Mouse (Mus musculus) liver, embryonic 14.5 days (tissue): Measurements from ENCODE around the gene Cck. TPM values are rescaled to one million over a fixed set of nuclear protein-coding genes. Genes with fewer than 3 reads are reported as not detected.

Experiments used
- ATAC-seq: fragments of 200-750 bp; cut with Nextera tagmentation; 2 replicates; pipeline ENCODE4 v1.8.0; 2017; ENCODE audit warnings: moderate number of reproducible peaks, mild to moderate bottlenecking, moderate library complexity; ENCODE audit not compliant: insufficient read depth
- DNase-seq, 3 experiments: peaks; one replicate each; pipeline ENCODE4 v3.0.0-alpha.2; 2012 to 2013; ENCODE audit warnings: low read depth in 3 of 3, low spot score in 3 of 3
- H3K27ac ChIP-seq: fragments of 300-500 bp; sonication (generic); 2 replicates; pipeline ENCODE4 v1.5.1; 2014; ENCODE audit warnings: moderate library complexity, mild to moderate bottlenecking, control low read depth, inconsistent platforms
- H3K27me3 ChIP-seq: fragments of 300-500 bp; sonication (generic); 2 replicates; pipeline ENCODE4 v1.6.1; 2014; ENCODE audit warnings: mild to moderate bottlenecking, low read length, moderate library complexity; ENCODE audit not compliant: control insufficient read depth, insufficient read depth
- H3K36me3 ChIP-seq: fragments of 300-500 bp; sonication (generic); replicated peaks from 2 replicates; pipeline ENCODE4 v1.6.1; 2014; ENCODE audit warnings: low read depth; ENCODE audit not compliant: control insufficient read depth, insufficient read depth
- H3K4me1 ChIP-seq, 2 experiments: fragments of 200-500 bp in 1 of 2; fragments of 300-500 bp in 1 of 2; sonication (generic) in 1 of 2; replicated peaks; 2 replicates each; pipeline ENCODE4 v1.6.1; 2012 to 2014; ENCODE audit warnings: antibody characterized with exemption in 1 of 2, inconsistent platforms in 1 of 2, low read length in 1 of 2; ENCODE audit not compliant: control insufficient read depth in 2 of 2, insufficient read depth in 2 of 2
- H3K4me2 ChIP-seq: fragments of 300-500 bp; sonication (generic); 2 replicates; pipeline ENCODE4 v1.6.1; 2014; ENCODE audit warnings: low read depth, mild to moderate bottlenecking, control low read depth, moderate library complexity
- H3K4me3 ChIP-seq, 2 experiments: fragments of 200-500 bp in 1 of 2; fragments of 300-500 bp in 1 of 2; sonication (generic) in 1 of 2; 2 replicates each; pipeline ENCODE4 v1.5.1; 2012 to 2014; ENCODE audit warnings: low read depth in 2 of 2, low read length in 2 of 2, mild to moderate bottlenecking in 2 of 2, control low read depth in 1 of 2, inconsistent platforms in 1 of 2, moderate library complexity in 1 of 2; ENCODE audit not compliant: insufficient read depth in 1 of 2
- H3K9ac ChIP-seq: fragments of 300-500 bp; sonication (generic); replicated peaks from 2 replicates; pipeline ENCODE4 v1.6.1; 2014; ENCODE audit warnings: mild to moderate bottlenecking, control low read depth, moderate library complexity
- H3K9me3 ChIP-seq: fragments of 300-500 bp; sonication (generic); 2 replicates; pipeline ENCODE4 v1.6.1; 2016; ENCODE audit warnings: low read length, mixed read lengths; ENCODE audit not compliant: control insufficient read depth
- CTCF ChIP-seq: IDR thresholded peaks from 2 replicates; pipeline ENCODE4 v1.5.1; 2016; ENCODE audit warnings: antibody characterized with exemption, low read depth, control low read depth
- EP300 ChIP-seq: IDR thresholded peaks from 2 replicates; pipeline ENCODE4 v1.6.1; 2016; ENCODE audit warnings: antibody characterized with exemption, low read depth
- WGBS: fragments of 180-500 bp; shearing (Covaris S2); extraction: QIAGEN DNeasy Blood & Tissue Kit; methylation state at CpG from one replicate; pipeline ENCODE4 v1.1.7; 2014; ENCODE audit not compliant: insufficient replicate concordance; 5-methylcytosine and 5-hydroxymethylcytosine counted together
- polyA plus RNA-seq, 2 experiments: library from polyadenylated mRNA; depleted of rRNA in 1 of 2; stranded (reverse) in 1 of 2; unstranded in 1 of 2; fragments of >200 nt; fragmentation: Nextera tagmentation in 1 of 2; extraction: Ambion mirVana in 1 of 2; gene quantifications; 2 replicates each; pipeline versions ENCODE4 v1.2.1 to v1.2.3; 2012 to 2014

Gene Cck
- polyA plus RNA-seq (2012; rRNA removed): 0.12 and 0.25 TPM in 2 replicates
- not detected in 2 replicates for polyA plus RNA-seq (2014; fragmentation: Nextera tagmentation; extraction: Ambion mirVana)

DNA sequence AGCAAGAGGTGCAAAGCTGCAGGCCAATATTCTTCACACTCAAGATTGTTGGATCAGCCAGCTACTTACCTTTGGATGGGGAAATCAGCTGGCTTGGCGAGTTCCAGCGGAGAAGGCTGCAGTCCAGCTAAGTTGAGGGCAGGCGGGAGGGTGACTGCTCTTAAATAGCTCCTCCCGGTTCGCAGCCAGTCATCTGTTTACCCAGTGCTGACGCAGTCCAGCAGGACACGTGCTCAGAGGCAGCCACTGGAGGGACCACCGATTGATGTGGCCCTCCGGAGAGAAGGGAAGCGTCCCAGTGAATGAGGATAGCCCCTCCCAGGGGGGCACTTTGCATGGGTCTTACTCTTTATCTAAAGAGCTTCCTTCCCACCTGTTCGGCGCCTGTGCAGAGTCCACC is at the start of gene Cck:
Gene Cck (minus strand): TSS at position 166 of the 400 bp plus-strand sequence.
- Histone ChIP-seq H3K4me1 (no peaks in the 10 kb centered on the region), H3K9ac (no peak within 1 kb of the TSS), H3K4me3 (no peak within 1 kb of the TSS), H3K27ac (no peak within 1 kb of the TSS), H3K9me3 (no peaks in the 10 kb centered on the region), H3K4me2 (no peak within 1 kb of the TSS), H3K27me3 (peaks cover 32% of the 10 kb centered on the region), H3K36me3 (no peaks in the 10 kb centered on the region)
- DNase-seq (no peak), ATAC-seq (no peak)
- WGBS: 3% methylated on average over 12 of the region's 12 CpGs
- TF ChIP-seq EP300: no peak
- no peak for TF ChIP-seq CTCF

DNA sequence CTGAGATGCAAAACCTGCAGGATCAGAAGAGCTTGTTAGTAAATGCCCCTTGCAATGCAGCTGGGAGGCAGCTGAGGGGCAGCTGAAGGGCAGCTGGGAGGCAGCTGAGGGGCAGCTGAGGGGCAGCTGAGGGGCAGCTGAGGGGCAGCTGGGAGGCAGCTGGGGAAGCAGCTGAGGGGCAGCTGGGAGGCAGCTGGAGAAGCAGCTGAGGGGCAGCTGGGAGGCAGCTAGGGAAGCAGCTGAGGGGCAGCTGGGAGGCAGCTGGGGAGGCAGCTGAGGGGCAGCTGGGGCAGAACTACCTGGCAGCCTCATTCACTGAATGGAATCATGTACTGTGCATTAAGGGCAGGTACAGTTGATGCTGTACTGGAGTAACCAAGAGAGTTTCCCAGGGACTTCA is 46.0 kb upstream of the Cck start:
- Histone ChIP-seq H3K9ac (no peak overlapping the region), H3K27ac (no peak overlapping the region), H3K4me1 (no peaks in the 10 kb centered on the region), H3K36me3 (no peaks in the 10 kb centered on the region), H3K27me3 (no peaks in the 10 kb centered on the region), H3K4me3 (no peak overlapping the region), H3K4me2 (no peak overlapping the region), H3K9me3 (no peaks in the 10 kb centered on the region)
- ATAC-seq (no peak), DNase-seq (no peak)
- TF ChIP-seq EP300 (no peak), CTCF (no peak)

DNA sequence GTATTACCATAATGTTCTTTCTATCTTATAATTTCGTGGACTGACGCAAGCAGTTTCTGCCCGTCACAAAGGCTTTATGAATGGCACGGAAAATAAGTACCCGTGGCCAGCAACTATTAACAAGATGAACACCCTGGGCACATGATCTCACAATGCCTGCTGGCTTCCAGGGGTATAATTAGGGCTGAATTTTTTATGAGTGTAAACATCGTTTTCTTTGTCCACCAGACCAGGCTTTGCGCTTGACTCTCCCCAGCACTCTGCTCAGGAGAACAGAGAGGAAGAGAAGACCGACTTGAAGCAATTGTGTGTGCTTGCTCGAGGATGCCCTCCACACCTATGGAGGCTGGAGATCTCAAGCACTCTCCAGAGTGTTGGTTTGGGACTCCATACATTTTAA is 37.1 kb upstream of the Cck start:
- no peaks in the 10 kb centered on the region for H3K9me3 ChIP-seq
- no peaks in the 10 kb centered on the region for H3K4me1 ChIP-seq
- no peak overlapping the region for H3K4me2 ChIP-seq
- no peaks in the 10 kb centered on the region for H3K36me3 ChIP-seq
- H3K27ac ChIP-seq: no peak overlapping the region
- H3K4me3 ChIP-seq: no peak overlapping the region
- TF ChIP-seq CTCF (no peak), EP300 (no peak)
- DNase-seq: no peak
- no peak overlapping the region for H3K9ac ChIP-seq
- no peaks in the 10 kb centered on the region for H3K27me3 ChIP-seq
- ATAC-seq: no peak
- WGBS: 67% methylated on average over 9 of the region's 9 CpGs

DNA sequence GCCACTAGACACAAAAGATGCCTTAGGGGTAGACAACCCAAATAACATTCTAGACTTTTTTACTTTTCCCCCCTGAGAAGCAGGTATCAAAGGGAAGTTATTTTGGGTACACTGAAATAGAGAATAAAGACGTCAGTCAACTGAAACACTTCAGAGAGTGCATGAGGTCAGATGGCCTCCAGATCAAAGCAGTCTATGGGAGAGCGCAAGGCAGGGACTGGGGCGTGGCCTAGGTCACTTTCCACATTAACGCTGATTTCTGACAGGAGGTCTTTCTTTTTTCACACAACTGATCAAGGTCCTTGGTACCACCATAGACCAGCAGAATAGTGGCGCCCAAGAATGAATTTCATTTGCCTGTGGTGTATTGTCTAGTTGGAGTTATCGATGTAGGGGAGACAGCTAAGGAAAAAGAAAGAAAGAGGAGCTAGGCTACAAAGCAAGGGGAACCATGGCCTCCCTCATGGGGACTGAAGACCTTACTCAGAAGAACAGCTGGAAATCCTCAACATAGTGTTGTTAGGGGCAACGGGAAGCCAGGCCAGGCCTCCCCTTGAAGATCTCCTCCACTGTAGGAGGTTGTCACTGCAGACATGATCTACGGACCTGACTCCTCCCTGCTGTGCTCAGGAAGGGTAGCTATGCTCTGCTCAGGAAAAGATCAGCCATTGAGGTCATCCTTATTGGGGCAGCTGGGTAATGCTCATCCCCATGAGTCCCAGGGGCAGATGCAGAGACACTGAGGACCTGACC is 33.3 kb upstream of the Cck start:
- 60% methylated on average over 8 of the region's 8 CpGs for WGBS
- Histone ChIP-seq H3K36me3 (no peaks in the 10 kb centered on the region), H3K27me3 (no peaks in the 10 kb centered on the region), H3K4me3 (no peak overlapping the region), H3K27ac (no peak overlapping the region), H3K4me2 (no peak overlapping the region), H3K9ac (no peak overlapping the region), H3K9me3 (no peaks in the 10 kb centered on the region), H3K4me1 (no peaks in the 10 kb centered on the region)
- TF ChIP-seq CTCF: no peak
- no peak for TF ChIP-seq EP300
- ATAC-seq: no peak
- DNase-seq: no peak

DNA sequence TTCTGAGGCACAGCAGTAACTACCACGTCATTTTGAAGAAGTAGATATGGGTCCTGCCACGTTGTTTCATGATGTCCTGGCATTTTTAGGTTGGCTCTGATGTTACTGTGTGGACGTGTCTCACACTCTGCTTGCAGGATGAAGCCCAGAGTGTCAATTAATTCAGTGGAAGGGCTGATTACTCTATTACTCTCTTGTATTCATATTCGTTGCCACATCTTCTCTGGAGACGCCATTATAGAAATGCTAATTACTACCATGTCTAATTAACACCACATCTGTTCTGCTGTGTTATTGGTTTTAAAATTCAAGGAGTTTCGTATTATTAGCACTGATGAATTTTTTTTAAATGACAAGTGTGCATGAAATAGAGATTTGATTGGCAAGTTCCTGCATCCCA is 30.7 kb upstream of the Cck start:
- 54% methylated on average over 6 of the region's 6 CpGs for WGBS
- H3K9ac ChIP-seq: no peak overlapping the region

More for the DNA sequence above, 30.7 kb upstream of the Cck start:
- Histone ChIP-seq H3K4me3 (no peak overlapping the region), H3K4me2 (no peak overlapping the region), H3K4me1 (no peaks in the 10 kb centered on the region), H3K9me3 (no peaks in the 10 kb centered on the region), H3K27ac (no peak overlapping the region), H3K36me3 (no peaks in the 10 kb centered on the region), H3K27me3 (no peaks in the 10 kb centered on the region)
- ATAC-seq: no peak
- no peak for DNase-seq
- TF ChIP-seq EP300: no peak
- no peak for TF ChIP-seq CTCF
